Mouse (Mus musculus): Measurements from ENCODE around the gene Neurl3.

DNA sequence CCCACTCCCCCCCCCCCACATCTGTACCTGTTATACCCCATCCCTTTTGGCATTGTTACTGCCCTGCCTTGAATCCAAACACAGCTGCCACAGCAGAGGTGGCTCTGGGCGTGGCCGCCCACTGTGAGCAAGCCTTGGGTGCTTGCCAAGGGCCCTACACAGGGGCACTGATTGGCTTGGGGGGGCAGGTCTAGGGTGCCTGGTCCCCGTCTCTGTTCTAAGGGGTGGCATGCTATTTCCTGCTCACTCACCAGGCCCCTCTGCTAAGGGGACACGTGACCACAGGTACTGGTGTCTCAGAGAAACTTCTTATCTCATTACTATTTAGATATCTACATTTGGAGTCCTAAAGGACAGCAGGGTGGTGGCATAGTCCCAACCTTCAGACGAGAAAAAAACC, 1.9 kb downstream of the Neurl3 start:
- TF ChIP-seq GATA1 (IDR thresholded peaks at IDR 0.05; ENCODE audit: borderline replicate concordance, low read length) (no peak), CTCF (IDR thresholded peaks at IDR 0.05; ENCODE audit: low read depth, low read length) (no peak), POLR2AphosphoS5 (IDR thresholded peaks at IDR 0.05; ENCODE audit: insufficient replicate concordance, low read depth, low read length) (no peak), TAL1 (conservative IDR thresholded peaks at IDR 0.05; ENCODE audit: low read depth, low read length) (no peak), GATA2 (IDR thresholded peaks at IDR 0.05; ENCODE audit: borderline replicate concordance, low read depth, low read length) (no peak)

Data from G1E (cell line).